Mouse (Mus musculus) adipocyte (in vitro differentiated cells): ENCODE results near the gene Stpg3.

Source experiments
- DNase-seq: peaks from one replicate; pipeline ENCODE4 v3.0.0-alpha.2; 2016; ENCODE audit warnings: low spot score

Stpg3 gene

DNA sequence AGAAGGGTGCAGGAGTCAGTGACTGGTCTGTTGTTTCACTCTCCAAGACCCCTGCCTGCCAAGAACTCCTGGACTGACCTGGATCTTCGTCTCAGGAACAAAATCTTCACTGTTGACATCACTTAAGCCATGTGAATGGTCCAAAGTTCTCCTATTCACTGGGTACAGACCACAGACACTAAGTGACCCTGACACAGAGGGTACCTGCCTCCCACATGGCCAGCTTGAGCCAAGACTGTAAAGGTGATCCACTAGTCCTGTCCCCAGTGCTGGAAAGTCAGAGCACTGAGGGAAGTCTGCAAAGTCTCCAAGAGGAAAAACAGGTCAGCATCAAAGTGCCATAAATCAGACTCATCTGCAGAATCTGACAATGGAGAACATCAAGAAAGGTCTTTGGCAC lies 6.8 kb downstream of the Stpg3 start:
- DNase-seq, result no peak

DNA sequence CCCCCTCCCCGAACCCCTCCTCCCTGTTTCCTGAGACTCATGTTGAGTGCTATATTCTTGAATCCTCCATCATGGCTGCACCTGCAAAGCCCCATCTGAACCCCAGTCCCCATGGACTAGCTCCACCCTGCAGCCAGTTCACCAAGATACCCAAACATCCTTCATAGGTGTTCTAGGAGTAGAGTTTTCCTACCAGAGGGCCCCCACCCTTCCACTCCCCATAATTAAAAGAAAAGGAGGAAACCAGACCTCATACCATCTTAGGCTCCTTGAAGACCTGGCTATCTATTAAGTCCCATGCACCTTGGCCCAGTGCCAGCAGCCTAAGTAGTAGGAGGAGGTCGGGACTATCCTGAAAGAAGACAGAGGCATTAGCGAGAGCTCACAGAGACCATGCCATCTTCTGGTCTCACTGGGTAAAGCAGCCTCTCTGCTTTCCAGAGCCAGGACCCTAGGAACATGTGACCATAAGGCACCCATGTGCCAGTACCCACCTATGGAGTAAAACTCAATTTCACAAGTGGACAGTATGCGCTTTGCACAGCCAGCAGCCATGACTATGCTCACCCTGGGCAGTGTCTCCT lies 10.7 kb downstream of the Stpg3 start:
- DNase-seq, result no peak

DNA sequence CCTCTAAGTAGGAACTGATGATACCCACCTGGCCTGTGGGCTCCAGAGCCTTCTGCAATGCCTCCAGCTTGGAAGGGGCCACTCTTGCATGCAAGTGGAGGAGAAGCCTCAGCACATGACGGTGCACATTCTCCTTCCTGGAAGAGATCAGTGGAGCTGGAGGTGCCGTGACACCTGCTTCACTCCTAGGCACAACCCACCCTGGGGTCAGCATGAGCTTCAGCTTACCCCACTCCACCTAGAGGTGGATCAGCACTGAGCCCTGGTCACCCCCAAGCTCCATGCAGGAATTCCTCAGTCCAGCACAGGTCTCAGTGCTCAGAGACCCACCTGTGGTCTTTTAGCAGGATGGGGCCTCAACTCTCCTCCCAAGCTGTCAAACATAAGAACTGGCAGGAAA lies 13.8 kb downstream of the Stpg3 start:
- DNase-seq, result no peak

DNA sequence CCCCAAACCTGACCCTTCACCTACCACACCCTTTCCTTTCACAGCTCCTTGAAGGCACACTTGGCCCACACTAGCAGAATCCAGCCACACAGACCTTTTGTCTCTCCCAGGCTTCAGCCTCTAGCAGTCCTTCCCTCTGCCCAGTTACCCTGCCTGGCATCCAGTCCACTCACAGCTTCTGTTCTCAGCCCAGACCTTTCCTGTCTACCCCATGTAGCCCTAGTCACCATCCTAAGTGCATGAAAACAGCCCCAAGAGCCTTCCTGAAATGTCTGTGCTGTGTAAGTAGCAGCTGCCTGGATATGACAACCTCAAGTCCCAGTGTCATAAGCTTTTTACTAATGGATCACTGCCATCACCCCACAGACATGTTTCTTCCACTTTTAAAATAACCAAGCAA lies 16.5 kb downstream of the Stpg3 start:
- peak; percentile 70 for DNase-seq

DNA sequence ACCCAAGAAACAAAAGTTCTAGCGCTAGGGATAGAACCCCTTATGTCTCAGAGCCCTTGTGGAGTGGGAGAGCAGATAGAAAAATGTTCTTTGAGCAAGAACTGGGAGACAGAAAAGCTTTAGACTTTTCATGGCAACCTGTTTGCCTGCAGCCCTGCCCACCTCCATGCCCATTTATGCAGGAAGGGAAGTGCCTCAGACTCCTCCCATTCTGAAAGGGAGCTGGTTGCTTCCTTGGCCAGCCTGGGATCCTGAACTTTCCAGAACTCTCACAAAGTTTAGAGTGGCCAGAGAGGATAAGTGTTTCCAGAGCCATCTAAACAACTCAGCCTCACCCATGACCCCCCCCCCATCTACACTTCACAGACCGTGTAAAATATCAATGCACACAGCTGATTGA lies 17.2 kb downstream of the Stpg3 start:
- DNase-seq, result peak; percentile 71

DNA sequence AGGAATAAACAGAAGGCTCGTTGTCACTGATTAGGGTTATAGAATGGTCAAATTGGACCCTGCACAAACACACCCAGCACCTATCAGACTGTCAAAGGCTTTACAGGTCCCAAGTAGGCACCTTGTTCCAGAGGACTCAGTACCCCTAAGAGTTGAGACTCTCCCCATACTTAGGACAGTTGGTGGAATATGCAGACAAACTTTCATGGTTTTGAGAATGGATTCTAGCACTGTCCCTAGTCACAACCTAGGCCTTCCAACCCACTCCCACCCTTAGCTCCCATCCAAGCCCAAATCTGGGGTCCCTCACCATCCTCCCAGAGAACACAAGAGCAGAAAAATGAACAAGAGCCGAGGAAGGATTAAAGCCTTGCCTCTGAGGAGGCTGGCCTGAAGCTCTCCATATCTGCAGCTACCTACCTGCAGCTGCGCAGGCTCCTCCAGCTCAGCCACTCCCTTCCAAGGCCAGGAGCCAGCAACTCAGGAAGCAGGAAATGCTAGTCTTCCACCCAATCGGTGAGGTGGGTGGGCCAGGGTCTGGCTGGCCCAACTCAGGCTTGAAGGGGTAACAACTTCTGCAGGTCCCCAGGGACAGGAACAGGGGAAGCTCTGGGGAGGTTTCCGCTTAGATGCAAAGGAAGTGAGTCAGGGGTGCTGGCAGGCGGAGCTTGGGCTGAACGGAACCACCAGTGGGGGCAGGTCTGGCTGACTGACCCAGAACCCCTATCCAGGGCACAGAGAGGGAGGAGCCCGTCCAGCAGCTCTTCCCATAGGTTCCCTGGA lies 18.1 kb downstream of the Stpg3 start, which contains the start of gene Tor4a:
Gene Tor4a (minus strand): TSS at position 715 of the 783 bp plus-strand sequence.
- peak; percentile 47 for DNase-seq

DNA sequence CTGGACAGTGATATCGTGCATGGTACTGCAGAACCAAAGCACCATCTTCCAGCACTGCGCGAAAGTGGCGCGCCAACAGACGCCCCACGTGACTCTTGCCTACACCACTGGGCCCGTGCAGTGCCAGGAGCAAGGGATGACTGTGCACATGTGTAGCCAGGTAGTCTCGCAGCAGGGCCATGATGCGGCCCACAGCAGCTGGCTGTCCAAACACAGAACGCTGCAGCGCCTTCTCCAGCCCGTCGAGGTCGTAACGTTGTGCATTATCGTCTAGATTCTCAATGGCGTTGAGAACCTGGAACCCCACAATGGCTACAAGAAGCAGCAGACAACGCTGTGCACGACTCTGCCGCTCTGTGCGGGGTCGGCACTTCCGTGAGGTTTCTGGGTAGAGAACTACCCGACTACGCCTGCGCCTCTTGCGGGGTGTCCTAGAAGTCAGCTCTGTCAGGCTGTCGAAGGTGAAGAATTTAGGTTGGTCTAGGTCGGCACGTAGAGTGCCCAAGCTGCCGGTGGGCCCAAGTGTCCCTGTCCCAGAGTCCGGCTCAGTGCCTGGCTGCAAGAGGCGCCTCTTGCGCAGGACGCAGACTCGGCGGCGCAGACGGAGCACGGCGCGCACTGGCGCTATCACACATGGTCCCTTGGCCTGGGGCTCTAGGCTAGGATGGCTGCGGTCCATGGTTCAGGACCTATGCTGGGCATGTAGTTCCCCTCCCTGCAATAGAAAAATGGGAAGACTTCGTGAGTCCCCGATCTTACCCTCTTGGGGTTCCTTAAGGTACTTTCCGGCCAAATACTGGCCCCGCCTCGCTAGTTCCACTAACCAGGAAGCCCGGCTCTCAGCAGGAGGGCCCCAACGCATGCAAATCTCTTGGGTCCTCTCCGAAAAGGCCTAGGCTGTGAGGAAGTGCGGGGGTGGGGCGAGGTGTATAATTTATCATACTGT lies 19.0 kb downstream of the Stpg3 start:
- no peak for DNase-seq

DNA sequence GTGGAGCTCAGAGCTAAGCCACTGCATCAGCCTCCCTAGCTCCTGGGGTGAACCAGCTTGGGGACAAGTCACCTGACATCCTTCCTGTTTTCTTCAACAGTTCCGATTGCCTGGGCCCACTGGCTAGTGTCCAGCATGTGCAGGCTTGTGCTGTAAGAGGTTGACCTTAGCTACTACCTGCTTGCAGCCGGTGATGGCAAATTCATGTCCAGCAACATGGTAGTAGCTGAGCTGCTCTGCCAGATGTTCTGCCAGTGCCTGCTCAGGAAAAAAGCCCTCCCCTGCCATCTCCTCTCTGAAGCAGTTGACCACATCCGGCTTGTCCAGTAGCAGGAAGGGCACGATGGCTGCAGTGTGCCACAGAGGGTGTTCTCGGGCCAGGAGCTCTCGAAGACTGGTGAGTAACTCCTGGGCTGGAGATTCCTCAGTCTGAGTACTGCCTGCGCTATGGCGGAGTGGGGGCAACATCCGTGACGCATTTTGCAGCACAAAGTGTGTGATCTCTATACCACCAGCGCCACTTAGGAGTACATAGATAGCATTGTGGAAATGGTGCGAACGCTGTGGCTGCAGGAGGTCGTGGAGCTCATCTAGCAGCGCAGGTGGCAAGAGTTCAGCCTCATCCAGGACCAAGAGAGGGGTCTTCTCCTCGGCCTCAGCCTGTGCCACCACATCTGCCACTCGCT lies 19.8 kb downstream of the Stpg3 start:
- DNase-seq, result no peak

DNA sequence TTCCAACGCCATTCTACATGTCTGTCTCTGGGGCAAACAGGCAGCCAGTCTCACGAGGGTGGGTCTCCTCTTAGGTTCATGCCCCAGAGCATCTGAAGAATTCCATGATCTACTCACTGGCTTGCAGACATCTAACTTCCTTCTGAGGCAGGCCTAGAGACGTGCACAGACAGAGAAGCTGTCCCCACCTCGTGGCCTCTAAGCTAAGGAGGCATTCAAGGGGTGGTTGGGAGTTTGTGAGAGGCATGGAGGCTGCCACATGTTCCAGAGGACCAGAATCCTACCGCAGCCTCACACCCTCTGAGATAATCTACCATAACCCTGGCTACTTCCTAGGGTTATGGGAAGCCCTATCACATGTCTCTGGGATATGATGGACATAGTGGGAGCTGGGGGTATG lies 20.4 kb downstream of the Stpg3 start:
- no peak for DNase-seq

DNA sequence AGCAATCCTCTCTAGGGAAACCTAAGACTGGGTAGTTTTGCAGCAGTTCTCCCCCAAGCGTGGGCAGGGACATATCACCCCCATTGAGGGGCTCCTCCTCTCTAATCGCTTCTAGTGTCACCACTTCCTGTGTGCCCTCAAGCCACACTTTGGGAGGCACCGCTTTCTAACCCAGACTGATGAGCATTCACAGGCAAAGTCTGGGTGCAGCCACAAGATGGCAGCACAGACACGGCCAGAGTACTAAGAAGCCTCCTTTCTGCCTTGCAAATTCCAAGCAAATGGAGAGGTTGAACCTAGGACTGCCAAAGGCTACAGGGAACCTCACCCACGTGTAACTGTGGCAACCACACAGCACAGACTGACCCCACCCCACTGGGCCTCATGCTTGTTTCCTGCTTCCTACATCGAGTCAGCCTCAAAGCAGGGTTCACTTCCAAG lies 21.1 kb downstream of the Stpg3 start:
- peak; percentile 91 for DNase-seq

DNA sequence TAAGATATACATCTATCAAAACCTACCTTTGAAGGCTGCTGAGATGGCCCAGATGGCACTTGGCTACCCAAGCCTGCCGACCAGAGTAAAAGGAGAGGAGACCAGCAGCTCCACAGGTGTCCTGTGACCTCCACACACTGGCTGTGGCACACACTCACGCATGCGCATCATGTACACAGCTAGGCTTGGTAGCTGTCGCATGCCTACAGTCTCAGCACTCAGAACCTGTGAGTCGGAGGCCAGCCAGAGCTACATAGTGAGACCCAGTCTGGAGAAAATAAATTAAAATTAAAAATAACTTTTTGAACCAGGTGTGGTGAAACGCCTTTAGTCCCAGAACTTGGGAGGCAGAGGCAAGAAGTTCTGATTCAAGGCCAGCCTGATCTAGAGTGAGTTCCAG lies 26.6 kb downstream of the Stpg3 start:
- no peak for DNase-seq

DNA sequence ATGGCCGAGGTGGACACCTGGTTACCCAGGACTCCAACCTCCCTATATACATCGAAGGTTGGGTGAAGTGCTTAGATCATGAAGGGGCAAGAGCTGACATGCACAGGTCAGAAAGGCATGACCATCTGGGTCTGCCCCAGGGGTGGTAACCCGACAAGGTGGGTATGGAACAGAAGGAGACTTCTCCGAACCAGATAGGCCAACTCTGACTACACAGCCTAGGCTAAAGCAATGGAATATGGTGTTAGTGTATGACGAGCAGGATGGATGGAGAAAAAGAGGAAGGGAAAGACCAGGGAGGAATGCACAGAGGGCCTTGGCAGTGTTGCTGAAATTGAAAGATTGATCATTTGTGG lies 27.9 kb downstream of the Stpg3 start:
- no peak for DNase-seq

DNA sequence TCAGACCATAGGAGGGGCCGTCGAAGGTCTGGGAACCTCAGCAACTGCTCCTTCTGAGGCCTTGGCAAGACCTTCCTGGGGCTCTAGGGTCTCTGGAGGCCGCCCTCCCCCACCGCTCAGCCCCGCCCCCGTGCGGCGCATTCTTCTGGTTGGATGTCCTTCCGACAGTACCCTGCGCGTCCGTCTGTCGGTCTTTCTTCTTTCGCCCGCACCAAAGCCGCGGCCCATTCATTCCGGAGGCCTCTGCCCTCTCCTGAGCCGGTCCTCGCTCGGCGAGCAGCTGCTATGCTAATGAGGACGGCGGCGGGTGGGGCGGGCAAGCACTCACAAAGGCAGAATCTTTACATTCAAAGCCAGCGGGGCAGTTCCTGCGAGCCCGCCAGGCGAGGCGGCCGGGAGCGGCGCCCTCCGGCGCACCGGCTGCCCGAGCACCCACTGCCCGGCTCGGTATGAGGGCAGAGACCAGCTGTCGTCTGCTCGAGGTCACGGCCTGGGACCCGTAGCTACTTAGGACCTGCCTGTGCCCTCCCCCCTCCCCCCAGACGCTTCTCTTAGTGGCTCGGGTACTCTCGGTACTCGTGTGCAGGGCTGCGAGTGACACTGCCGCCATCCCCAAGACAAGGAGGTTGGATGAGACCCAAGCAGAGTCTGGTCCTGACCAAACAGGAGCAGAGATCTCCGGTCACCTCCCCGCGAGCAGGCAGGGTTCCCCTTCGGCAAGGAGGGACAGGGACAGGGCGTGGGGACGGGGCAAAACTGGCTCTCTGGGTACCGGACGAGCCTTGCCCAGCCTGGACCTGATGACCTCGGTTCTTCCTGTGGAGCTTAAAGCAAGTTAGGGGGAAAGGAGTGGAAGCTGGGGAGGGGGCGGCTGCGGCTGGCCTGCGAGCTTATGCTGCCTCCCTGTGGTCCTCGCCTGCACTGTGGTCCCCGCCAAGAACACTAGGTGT lies 28.5 kb downstream of the Stpg3 start:
- DNase-seq, result no peak

DNA sequence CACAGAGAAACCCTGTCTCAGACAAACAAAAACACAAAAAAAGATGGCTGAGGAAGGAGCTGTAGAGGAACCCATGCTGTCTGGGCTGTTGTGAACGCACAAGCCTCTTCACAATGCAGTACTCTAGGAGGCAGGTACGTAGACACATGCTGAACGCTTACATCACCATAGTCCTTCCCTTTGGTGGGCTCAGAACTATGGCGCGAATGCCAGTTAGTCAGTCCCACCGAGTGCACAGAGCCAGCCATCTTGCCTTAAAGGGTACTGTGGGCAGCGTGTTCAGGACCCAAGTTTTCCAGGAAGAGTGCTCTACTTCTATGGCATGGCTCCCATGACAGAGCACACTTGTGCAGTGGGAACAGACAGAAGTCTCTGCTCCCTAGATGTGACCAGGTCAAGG lies 29.9 kb downstream of the Stpg3 start:
- DNase-seq, result no peak

DNA sequence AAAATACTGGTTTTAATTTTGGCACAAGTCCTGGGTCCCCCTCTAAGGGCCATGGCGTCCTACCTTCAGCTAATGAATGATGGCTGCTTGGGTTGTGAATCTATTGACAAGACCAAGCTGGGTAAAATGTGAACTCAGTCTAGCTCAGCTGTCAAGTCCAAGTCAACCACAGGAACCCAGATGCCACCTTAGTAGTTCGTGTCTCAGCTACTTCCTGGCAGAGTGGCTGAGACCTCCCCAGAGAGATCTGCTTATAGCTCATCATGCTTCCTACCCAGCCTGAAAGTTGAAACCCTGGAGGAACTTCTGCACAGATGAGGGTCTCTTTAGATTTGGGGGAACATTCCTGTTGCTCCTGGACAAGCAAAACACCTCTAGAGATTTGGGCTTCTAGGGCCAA lies 31.1 kb downstream of the Stpg3 start:
- DNase-seq, result no peak

DNA sequence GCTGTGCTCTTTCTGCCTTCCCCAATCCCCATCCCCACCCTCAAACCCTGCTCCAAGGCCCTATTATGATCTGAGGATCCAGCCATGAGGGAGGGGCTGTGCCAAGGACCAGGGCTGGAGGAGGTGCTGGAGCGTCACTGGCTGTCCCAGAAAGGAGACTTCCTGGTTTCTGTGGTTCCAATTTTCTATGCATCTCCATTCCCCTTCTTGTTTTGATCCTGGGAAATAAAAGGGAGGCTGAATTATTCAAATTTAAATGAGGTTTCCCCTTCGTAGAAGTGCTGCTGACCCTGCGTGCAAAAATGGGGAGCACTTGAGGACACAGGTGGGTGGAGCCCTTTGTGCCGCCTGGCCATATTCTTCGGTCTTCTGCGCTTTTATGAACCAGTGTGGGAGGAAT lies 31.8 kb downstream of the Stpg3 start:
- no peak for DNase-seq

DNA sequence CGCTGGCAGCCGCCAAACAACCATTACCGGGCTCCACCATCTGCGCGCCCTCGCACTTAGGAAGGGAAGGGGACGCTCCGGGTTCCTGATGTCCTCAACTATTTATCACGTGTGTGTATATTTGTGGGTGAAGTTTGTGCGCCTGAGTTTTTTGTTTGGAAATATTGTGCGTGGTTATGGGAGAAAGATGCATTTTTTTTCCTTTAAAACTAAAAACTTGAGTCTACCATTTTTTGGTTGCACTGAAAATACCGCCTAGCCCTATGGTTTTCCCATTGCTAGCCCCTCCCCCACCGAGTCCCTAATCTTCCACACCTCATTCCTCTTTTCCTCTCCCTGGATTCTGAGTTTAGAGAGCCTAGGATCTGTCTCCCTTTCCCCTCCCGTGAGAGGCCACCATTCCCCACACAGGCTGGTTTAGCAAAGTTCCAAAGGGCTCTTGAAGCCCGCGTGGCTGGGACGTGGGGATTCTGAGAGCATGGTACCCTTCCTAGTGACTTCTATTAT lies 32.5 kb downstream of the Stpg3 start:
- DNase-seq, result no peak

DNA sequence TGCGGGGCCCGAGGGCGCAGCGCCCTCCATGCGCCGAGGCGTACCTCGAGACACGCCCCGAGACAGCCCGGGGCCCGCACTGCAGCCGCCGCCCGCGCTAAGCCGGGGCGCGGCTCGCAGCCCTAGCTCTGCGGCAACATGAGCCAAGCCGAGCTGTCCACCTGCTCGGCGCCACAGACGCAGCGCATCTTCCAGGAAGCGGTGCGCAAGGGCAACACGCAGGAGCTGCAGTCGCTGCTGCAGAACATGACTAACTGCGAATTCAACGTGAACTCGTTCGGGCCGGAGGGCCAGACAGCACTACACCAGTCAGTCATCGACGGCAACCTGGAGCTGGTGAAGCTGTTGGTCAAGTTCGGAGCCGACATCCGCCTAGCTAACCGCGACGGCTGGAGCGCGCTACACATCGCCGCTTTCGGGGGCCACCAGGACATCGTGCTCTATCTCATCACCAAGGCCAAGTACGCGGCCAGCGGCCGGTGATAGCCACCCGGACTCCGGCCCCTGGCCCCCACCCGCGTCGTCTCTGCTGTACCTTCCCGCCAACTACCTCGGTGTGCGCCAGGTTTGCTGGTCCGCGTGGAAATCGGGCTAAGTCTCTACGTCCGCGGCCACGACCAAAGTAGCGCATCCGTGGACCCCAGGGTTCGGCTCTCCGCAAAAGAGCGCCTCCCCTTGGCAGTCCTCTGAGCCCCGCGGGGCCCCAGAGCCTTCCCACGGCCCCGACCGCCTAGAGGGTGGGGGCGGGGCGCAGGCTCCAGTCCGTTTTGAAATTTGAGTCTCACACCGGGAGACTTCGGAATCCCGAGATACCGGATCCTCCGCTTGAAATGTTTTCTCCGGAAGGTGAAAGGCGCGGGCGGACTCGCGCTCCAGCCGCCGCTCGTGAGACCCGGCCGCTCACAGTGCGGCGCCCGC lies 33.2 kb downstream of the Stpg3 start:
- DNase-seq, result no peak

DNA sequence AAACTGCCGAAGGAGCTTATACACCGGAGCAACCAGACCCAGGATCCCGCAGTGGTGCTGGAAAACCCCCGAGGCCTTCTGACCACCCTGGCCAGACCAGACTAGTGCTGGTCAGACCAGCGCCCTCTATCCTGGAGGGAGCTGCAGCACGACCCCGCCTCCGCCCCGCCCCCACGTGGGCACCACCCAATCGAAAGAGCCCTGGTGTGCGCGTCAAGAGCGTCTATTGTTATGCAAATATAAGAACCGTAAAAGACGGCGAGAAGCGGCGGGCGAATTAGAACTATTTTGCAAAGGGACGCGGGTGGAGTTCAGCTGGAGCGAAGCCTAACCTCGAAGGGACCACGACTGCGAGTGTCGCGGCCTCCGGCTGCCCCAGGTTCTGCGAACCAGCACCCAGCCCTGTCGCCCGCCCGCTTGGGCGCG lies 33.9 kb downstream of the Stpg3 start, which contains the start of gene Nrarp:
Gene Nrarp (plus strand): TSS at position 281 of the 426 bp plus-strand sequence.
- no peak for DNase-seq
